Mouse (Mus musculus): ENCODE data around the gene Btbd9. TPM values are rescaled to one million over a fixed set of nuclear protein-coding genes. Genes with fewer than 3 reads are reported as not detected.
A peak's percentile ranks its signal among the peaks of the same experiment; 100 is the strongest.

Gene Btbd9
- polyA plus RNA-seq, 2 experiments: 18.3 to 46.9 TPM

DNA sequence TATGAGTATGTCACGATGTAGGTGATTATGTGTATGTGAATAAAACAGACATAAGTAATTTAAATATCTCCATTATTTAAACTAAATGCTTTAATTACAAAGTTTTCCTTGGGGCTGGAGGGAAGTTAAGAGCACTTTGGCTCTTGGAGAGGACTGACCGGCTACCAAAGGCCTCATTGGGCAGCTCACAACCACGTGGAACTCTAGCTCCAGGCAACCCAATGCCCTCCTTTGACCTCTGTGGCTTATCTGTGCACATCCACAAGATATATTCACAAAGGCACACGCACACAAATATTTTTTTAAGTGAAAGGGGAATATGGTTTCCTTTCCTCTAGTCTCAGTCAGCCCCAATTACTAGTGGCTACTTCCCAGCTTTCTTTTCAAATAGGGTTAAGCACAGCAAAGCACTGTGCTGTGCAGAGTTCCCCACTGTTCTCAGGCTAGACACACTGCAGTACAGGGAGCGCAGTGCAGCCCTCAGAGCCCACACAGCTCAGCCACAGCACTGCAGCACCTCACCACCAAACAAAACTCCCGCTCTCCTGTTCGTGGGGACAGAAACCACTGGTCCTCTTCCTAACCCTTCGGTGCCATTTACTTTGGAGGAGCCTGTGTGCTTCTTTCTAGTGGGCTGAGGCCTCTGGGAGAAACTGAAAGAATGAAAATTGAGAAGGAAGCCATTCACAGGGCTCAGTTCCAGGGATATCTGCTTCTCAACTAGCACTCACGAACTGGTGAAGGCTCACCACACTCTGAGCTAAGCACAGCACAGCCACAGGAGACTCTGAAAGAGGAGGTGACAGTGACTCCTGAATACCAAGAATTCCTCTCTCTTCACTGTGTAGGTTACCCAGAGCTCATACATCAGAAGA lies 26.2 kb downstream of the Btbd9 start:
- peak overlapping the region; percentile 59 for H3K27ac ChIP-seq (replicated peaks; ENCODE audit: low read depth, low read length)
- no peak for TF ChIP-seq POLR2A (IDR thresholded peaks at IDR 0.05; ENCODE audit: borderline replicate concordance, extremely low read depth, insufficient read depth, insufficient read length)
- no peak overlapping the region for H3K4me3 ChIP-seq (replicated peaks; ENCODE audit: low read length)
- H3K4me2 ChIP-seq (replicated peaks; ENCODE audit: low read depth, low read length, severe bottlenecking): no peak overlapping the region
- peaks cover 23% of the 10 kb centered on the region for H3K4me1 ChIP-seq (ENCODE audit: control insufficient read depth, insufficient read depth, low read length)
- no peaks in the 10 kb centered on the region for H3K9me3 ChIP-seq (ENCODE audit: control insufficient read depth, low read length)
- DNase-seq (ENCODE audit: low spot score): no peak
- ATAC-seq (ENCODE audit: low FRiP score, low read depth): no peak
- 0 out of 2 replicates have a peak overlapping the region, but pooled peaks have one; percentile 21 for H3K9ac ChIP-seq (ENCODE audit: low read depth, low read length, severe bottlenecking)
- no peaks in the 10 kb centered on the region for H3K36me3 ChIP-seq (ENCODE audit: control insufficient read depth, insufficient read depth, low read length)
- no peaks in the 10 kb centered on the region for H3K27me3 ChIP-seq (ENCODE audit: control insufficient read depth, insufficient read depth, low read length)
- 61% methylated on average over 9 of the region's 9 CpGs for WGBS

DNA sequence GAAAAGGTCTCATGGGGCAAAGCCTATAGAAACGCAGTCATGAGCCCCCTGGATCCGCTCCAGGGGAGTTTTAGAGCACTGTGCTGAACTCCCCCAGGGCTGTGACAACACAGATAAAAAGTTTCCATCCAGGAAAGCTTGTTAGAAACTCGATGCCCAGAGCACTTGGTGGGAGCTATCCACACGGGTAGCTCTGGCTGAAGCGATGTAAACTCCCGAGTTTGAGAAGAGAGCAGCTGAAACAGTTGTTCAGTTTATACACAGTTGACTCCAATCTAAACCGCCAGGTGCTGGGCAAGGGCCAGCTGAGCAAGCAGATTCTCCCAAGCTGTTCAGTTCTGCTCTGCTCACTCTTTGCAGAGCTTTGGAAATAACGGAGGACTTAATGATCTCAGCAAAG lies 37.2 kb downstream of the Btbd9 start:
- 29% methylated on average over 8 of the region's 8 CpGs for WGBS
- Histone ChIP-seq H3K36me3 (ENCODE audit: control insufficient read depth, insufficient read depth, low read length) (no peaks in the 10 kb centered on the region), H3K4me1 (ENCODE audit: control insufficient read depth, insufficient read depth, low read length) (peaks cover 5% of the 10 kb centered on the region; the same call in 1 of the 2 replicates), H3K27me3 (ENCODE audit: control insufficient read depth, insufficient read depth, low read length) (no peaks in the 10 kb centered on the region), H3K4me3 (replicated peaks; ENCODE audit: low read length) (no peak overlapping the region), H3K4me2 (replicated peaks; ENCODE audit: low read depth, low read length, severe bottlenecking) (no peak overlapping the region), H3K9me3 (ENCODE audit: control insufficient read depth, low read length) (no peaks in the 10 kb centered on the region), H3K9ac (ENCODE audit: low read depth, low read length, severe bottlenecking) (no peak overlapping the region), H3K27ac (replicated peaks; ENCODE audit: low read depth, low read length) (no peak overlapping the region)
- TF ChIP-seq POLR2A (IDR thresholded peaks at IDR 0.05; ENCODE audit: borderline replicate concordance, extremely low read depth, insufficient read depth, insufficient read length): no peak
- DNase-seq (ENCODE audit: low spot score) (peak; percentile 47), ATAC-seq (ENCODE audit: low FRiP score, low read depth) (peak; percentile 75)

DNA sequence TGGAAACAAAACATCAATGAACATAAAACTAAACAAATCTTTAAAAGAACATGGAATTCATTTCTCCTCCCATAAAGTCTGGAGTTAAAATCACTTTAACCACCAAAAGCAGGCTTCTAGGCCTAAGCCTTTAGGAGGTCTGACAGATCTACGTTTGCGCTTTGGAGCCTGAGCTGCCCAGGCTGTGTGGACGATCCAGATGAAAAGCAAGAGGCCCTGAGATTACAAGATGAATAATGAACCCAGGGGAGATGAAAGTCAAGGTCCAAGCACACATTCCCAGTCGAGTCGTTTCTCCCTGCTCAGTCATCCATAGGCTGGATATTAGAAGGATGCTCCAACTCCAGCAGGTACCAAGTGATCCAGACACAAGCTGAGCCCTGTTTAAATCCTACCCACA lies 39.6 kb downstream of the Btbd9 start:
- no peaks in the 10 kb centered on the region for H3K36me3 ChIP-seq (ENCODE audit: control insufficient read depth, insufficient read depth, low read length)
- no peak for TF ChIP-seq POLR2A (IDR thresholded peaks at IDR 0.05; ENCODE audit: borderline replicate concordance, extremely low read depth, insufficient read depth, insufficient read length)

DNA sequence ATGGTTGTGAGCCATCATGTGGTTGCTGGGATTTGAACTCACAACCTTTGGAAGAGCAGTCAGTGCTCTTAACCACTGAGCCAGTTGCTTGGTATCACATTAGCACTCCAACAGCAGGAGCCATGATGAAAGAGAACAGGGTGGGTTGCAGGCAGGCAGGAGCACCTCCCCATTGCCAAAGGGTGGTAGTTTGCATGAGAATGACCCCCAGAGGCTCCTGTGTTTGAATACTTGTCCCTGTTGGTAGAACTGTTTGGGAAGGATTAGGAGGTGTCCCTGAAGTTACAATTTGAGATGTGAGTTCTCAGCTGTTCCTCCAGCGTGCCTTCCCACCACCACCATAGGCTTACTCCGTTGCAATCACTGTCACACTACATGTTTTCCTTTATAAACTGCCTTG lies 43.2 kb downstream of the Btbd9 start:
- ATAC-seq (ENCODE audit: low FRiP score, low read depth) (no peak), DNase-seq (ENCODE audit: low spot score) (no peak)
- H3K9me3 ChIP-seq (ENCODE audit: control insufficient read depth, low read length): no peaks in the 10 kb centered on the region
- H3K36me3 ChIP-seq (ENCODE audit: control insufficient read depth, insufficient read depth, low read length): no peaks in the 10 kb centered on the region
- no peak overlapping the region for H3K4me2 ChIP-seq (replicated peaks; ENCODE audit: low read depth, low read length, severe bottlenecking)
- H3K4me1 ChIP-seq (ENCODE audit: control insufficient read depth, insufficient read depth, low read length): peaks cover 9% of the 10 kb centered on the region; the same call in 1 of the 2 replicates
- no peak overlapping the region for H3K4me3 ChIP-seq (replicated peaks; ENCODE audit: low read length)
- H3K27me3 ChIP-seq (ENCODE audit: control insufficient read depth, insufficient read depth, low read length): no peaks in the 10 kb centered on the region
- TF ChIP-seq POLR2A (IDR thresholded peaks at IDR 0.05; ENCODE audit: borderline replicate concordance, extremely low read depth, insufficient read depth, insufficient read length): no peak
- H3K9ac ChIP-seq (ENCODE audit: low read depth, low read length, severe bottlenecking): no peak overlapping the region
- H3K27ac ChIP-seq (replicated peaks; ENCODE audit: low read depth, low read length): no peak overlapping the region
- 93% methylated on average over 2 of the region's 2 CpGs for WGBS

More for the DNA sequence above, 39.6 kb downstream of the Btbd9 start:
- Histone ChIP-seq H3K4me2 (replicated peaks; ENCODE audit: low read depth, low read length, severe bottlenecking) (no peak overlapping the region), H3K4me3 (replicated peaks; ENCODE audit: low read length) (no peak overlapping the region), H3K9ac (ENCODE audit: low read depth, low read length, severe bottlenecking) (no peak overlapping the region), H3K4me1 (ENCODE audit: control insufficient read depth, insufficient read depth, low read length) (peaks cover 5% of the 10 kb centered on the region; the same call in 1 of the 2 replicates), H3K27ac (replicated peaks; ENCODE audit: low read depth, low read length) (no peak overlapping the region), H3K9me3 (ENCODE audit: control insufficient read depth, low read length) (no peaks in the 10 kb centered on the region), H3K27me3 (ENCODE audit: control insufficient read depth, insufficient read depth, low read length) (no peaks in the 10 kb centered on the region)
- ATAC-seq (ENCODE audit: low FRiP score, low read depth): no peak
- no peak for DNase-seq (ENCODE audit: low spot score)
- WGBS: 67% methylated on average over 5 of the region's 5 CpGs

DNA sequence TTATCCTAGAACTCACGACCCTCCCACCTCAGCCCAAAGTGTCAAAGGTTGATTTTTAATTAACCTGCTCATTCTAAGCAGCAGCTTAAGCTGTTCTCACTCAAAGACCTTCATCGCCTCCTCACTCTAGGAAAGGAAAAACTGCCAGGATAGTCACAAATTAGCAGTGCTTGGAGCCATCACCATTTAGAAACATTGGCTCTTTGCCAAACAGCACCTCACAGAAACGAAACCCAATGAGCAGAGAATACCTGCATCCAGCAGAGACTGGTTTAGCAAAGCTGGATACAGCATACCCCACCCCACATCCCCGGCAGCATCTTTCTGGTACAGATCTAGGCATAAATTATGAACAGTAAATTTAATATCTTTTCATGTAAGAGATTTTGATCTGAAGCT lies 45.7 kb downstream of the Btbd9 start:
- no peak for TF ChIP-seq POLR2A (IDR thresholded peaks at IDR 0.05; ENCODE audit: borderline replicate concordance, extremely low read depth, insufficient read depth, insufficient read length)
- Histone ChIP-seq H3K9me3 (ENCODE audit: control insufficient read depth, low read length) (no peaks in the 10 kb centered on the region), H3K36me3 (ENCODE audit: control insufficient read depth, insufficient read depth, low read length) (no peaks in the 10 kb centered on the region), H3K27me3 (ENCODE audit: control insufficient read depth, insufficient read depth, low read length) (no peaks in the 10 kb centered on the region), H3K9ac (ENCODE audit: low read depth, low read length, severe bottlenecking) (no peak overlapping the region), H3K4me3 (replicated peaks; ENCODE audit: low read length) (no peak overlapping the region), H3K27ac (replicated peaks; ENCODE audit: low read depth, low read length) (no peak overlapping the region), H3K4me2 (replicated peaks; ENCODE audit: low read depth, low read length, severe bottlenecking) (no peak overlapping the region), H3K4me1 (ENCODE audit: control insufficient read depth, insufficient read depth, low read length) (peaks cover 11% of the 10 kb centered on the region; the same call in 1 of the 2 replicates)
- 58% methylated on average over 4 of the region's 4 CpGs for WGBS
- ATAC-seq (ENCODE audit: low FRiP score, low read depth) (no peak), DNase-seq (ENCODE audit: low spot score) (no peak)

Data from limb, embryonic 14.5 days (tissue).